In the genomic region with DNA sequence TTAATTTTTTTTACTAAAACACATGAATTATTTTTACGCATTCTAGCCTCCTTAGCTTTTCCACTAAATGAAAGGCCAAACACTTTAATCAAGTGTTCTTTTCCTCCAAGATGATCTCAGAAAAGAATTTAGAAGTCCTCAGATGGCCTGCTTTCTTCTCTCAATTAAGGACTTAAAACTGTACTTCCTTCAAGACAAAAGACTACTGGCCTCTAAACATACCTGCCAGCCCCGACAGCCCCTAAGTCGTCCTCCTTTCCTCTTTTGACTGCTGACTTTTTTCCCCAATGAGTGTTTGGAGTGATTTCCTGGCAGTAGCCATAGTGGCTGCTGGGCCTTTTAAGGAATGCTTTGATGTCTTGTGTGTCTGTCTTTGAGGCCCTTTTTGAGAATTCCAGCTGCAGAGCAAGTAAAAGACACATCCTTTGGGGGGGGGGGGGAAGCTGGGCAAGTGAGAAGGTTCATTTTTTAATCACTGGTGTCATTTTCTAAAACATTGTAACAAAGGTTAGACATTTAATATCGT, we compare ENCODE assay signal across 8 mouse cellular contexts. TPM values are rescaled to one million over a fixed set of nuclear protein-coding genes. Genes with fewer than 3 reads are reported as not detected.
A peak's percentile ranks its signal among the peaks of the same experiment; 100 is the strongest.
DNase-seq lines count a peak whose midpoint lies in the region; ATAC-seq lines count a peak whose summit lies in the region.

No protein-coding gene starts in this region.

- peak overlapping the region; percentile 89 for H3K4me3 ChIP-seq in embryonic facial prominence, embryonic 15.5 days (replicated peaks)
- H3K4me3 ChIP-seq in limb, embryonic 13.5 days: peak overlapping the region; percentile 80

- H3K27ac ChIP-seq in embryonic facial prominence, embryonic 15.5 days (replicated peaks): 0 out of 2 replicates have a peak overlapping the region, but pooled peaks have one; percentile 39
- H3K27ac ChIP-seq in limb, embryonic 13.5 days: no peak overlapping the region

- no peaks in the 10 kb centered on the region for H3K27me3 ChIP-seq in embryonic facial prominence, embryonic 15.5 days
- H3K27me3 ChIP-seq in limb, embryonic 13.5 days: no peaks in the 10 kb centered on the region

- H3K4me1 ChIP-seq in embryonic facial prominence, embryonic 15.5 days: peaks cover 6% of the 10 kb centered on the region; the same call in 1 of the 2 replicates
- H3K4me1 ChIP-seq in limb, embryonic 13.5 days: peaks cover 11% of the 10 kb centered on the region

- no peaks in the 10 kb centered on the region for H3K9me3 ChIP-seq in embryonic facial prominence, embryonic 15.5 days (replicated peaks)
- no peaks in the 10 kb centered on the region for H3K9me3 ChIP-seq in limb, embryonic 13.5 days

- no peak for ATAC-seq in frontal cortex, adult (ENCODE audit: low TSS enrichment)
- ATAC-seq in embryonic facial prominence, embryonic 15.5 days (ENCODE audit: insufficient number of reproducible peaks, low FRiP score, low TSS enrichment, low read depth): no peak
- ATAC-seq in limb, embryonic 13.5 days (ENCODE audit: low FRiP score, low read depth): no peak
- ATAC-seq in cerebellum, adult (ENCODE audit: insufficient number of reproducible peaks, low FRiP score, low TSS enrichment): no peak

- WGBS in embryonic facial prominence, embryonic 15.5 days: 19% methylated on average over 4 of the region's 4 CpGs
- 27% methylated on average over 4 of the region's 4 CpGs for WGBS in limb, embryonic 13.5 days

- DNase-seq in frontal cortex, postnatal 36 days (ENCODE audit: low spot score in 2 of 2): peak; percentile 19 to 26
- peak; percentile 22 for DNase-seq in A20 (ENCODE audit: low read depth, low spot score)
- peak; percentile 51 for DNase-seq in neural tube, embryonic 10.5 days (ENCODE audit: extremely low spot score, low spot score)
- DNase-seq in ovary, postnatal 10 days (ENCODE audit: low spot score): no peak

- H3K4me2 ChIP-seq in embryonic facial prominence, embryonic 15.5 days (replicated peaks): peak overlapping the region; percentile 67
- peak overlapping the region; percentile 58 for H3K4me2 ChIP-seq in limb, embryonic 13.5 days (replicated peaks)

- no peak overlapping the region for H3K9ac ChIP-seq in embryonic facial prominence, embryonic 15.5 days
- H3K9ac ChIP-seq in limb, embryonic 13.5 days: peak overlapping the region; percentile 40

- no peaks in the 10 kb centered on the region for H3K36me3 ChIP-seq in embryonic facial prominence, embryonic 15.5 days
- no peaks in the 10 kb centered on the region for H3K36me3 ChIP-seq in limb, embryonic 13.5 days

RNA-seq across cellular contexts. Expression of gene Ptar1, which starts 1.3 kb away (rescaled TPM):
- polyA plus RNA-seq in embryonic facial prominence, embryonic 15.5 days (2015; fragmentation: Nextera tagmentation; extraction: Ambion mirVana): 5.0 and 6.2 TPM in 2 replicates
- polyA plus RNA-seq in limb, embryonic 13.5 days (2015; fragmentation: Nextera tagmentation; extraction: Ambion mirVana): 5.3 and 5.6 TPM in 2 replicates

RNA-seq across cellular contexts. Expression of gene 1700028P14Rik, which starts 35.9 kb away (rescaled TPM):
- polyA plus RNA-seq in embryonic facial prominence, embryonic 15.5 days (2015; fragmentation: Nextera tagmentation; extraction: Ambion mirVana): 3.9 and 6.5 TPM in 2 replicates
- polyA plus RNA-seq in limb, embryonic 13.5 days (2015; fragmentation: Nextera tagmentation; extraction: Ambion mirVana): 0.28 and 0.45 TPM in 2 replicates
